Mouse (Mus musculus) ES-E14 (cell line): ENCODE measurements around the gene Zfp664.

ENCODE experiments used
- CHD2 ChIP-seq: IDR thresholded peaks from 2 replicates; pipeline ENCODE4 v1.6.1; 2014; ENCODE audit warnings: mild to moderate bottlenecking, low read depth, low read length, inconsistent platforms
- MAFK ChIP-seq: IDR thresholded peaks from 2 replicates; pipeline ENCODE4 v1.6.1; 2014; ENCODE audit warnings: mild to moderate bottlenecking, low read depth, low read length, inconsistent platforms; ENCODE audit not compliant: insufficient read depth

- TF ChIP-seq MAFK (no peak), CHD2 (no peak)
Measured at GRCm38 (mm10) chr5:124944384-124944783, 81.9 kb downstream of the Zfp664 start.
